Mouse (Mus musculus) G1E (cell line): ENCODE measurements around the gene Hoxd11.

ENCODE experiments used
- CTCF ChIP-seq: IDR thresholded peaks from 2 replicates; pipeline ENCODE4 v1.5.1; 2012; ENCODE audit warnings: low read depth, low read length, inconsistent platforms, mixed read lengths
- TAL1 ChIP-seq: conservative IDR thresholded peaks from 2 replicates; pipeline ENCODE4 v1.6.1; 2012; ENCODE audit warnings: low read depth, low read length, inconsistent platforms, mixed read lengths

DNA sequence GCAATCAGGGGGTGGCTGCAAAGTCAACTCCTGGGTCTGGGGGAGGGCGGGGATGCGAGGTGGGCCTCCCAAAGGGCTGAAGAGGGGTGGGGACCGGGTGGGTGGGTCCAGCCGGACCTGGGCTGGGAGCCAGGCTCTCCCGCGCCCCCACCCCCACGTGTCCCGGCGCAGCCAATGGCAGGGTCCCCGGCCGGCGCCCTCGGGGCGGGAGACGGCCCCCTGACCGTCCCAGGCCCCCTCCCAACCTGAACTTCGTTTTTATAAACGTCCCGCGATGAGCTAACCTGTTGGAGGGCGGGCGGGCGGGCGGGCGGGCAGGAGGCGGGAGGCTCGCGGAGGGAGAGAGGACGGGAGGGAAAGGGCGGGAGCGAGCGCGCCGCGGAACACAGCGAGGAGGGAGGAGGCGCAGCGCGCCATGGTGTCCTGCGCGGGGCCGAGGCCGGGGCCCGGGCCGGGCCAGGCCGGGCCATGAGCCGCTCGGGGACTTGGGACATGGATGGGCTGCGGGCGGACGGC lies 11.5 kb upstream of the Hoxd11 start, which contains the start of gene Hoxd13:
- TF ChIP-seq CTCF (no peak), TAL1 (no peak)
